In genomic region chr17:58082676-58083075, GRCm38 (mm10) we compare ENCODE assay signal across 19 mouse cellular contexts.
DNase-seq lines count a peak whose midpoint lies in the region.
"Had no signal": no experiment of that assay in that cellular context is flagged by ENCODE, and none has a peak within 500 bp of the region (broad histone marks: within the 10 kb centered on the region; RNA-seq: fewer than 3 reads in every experiment).

No protein-coding gene starts in this region.

- DNase-seq in adrenal gland, postnatal 14 days: peak; percentile 16
- no peak for DNase-seq in adrenal gland, adult 2 months
- DNase-seq in layer of hippocampus, adult 11-12 months (ENCODE audit: low spot score): peak; percentile 32
- DNase-seq in layer of hippocampus, adult 9-10 months (ENCODE audit: low spot score): no peak
- DNase-seq in right cerebral cortex, postnatal 10 days (ENCODE audit: low spot score in 2 of 2): peak; percentile 33
- no peak for DNase-seq in right cerebral cortex, postnatal 36 days (ENCODE audit: low spot score in 2 of 2)
- DNase-seq in layer of hippocampus, adult 9-11 months: peak; percentile 45
- DNase-seq in lung, adult 18-20 months: no peak
- DNase-seq: cerebellum, adult 9-10 months; forebrain, postnatal 0 days; heart, postnatal 14 days; kidney, adult 11 months; kidney, postnatal 14 days; liver; lung, embryonic 14.5 days; lung, postnatal 14 days; midbrain, embryonic 14.5 days; retina, postnatal 1 day; thymus, postnatal 14 days had no signal

Comparison
In these comparisons a context has a peak if more than half of its experiments do, and no peak if none do; other contexts are left out.
1. DNase-seq: peak in adrenal gland, postnatal 14 days (single experiment), layer of hippocampus, adult 11-12 months (single experiment), right cerebral cortex, postnatal 10 days (2 of 2) and layer of hippocampus, adult 9-11 months (single experiment); none in adrenal gland, adult 2 months (single experiment), layer of hippocampus, adult 9-10 months (single experiment), right cerebral cortex, postnatal 36 days (0 of 2) and lung, adult 18-20 months (0 of 2).